Mouse (Mus musculus): ENCODE measurements around the gene Bend4. TPM values are rescaled to one million over a fixed set of nuclear protein-coding genes. Genes with fewer than 3 reads are reported as not detected.

Bend4 gene
- polyA plus RNA-seq, 1 experiment from 2014 or later: 0.68 TPM

DNA sequence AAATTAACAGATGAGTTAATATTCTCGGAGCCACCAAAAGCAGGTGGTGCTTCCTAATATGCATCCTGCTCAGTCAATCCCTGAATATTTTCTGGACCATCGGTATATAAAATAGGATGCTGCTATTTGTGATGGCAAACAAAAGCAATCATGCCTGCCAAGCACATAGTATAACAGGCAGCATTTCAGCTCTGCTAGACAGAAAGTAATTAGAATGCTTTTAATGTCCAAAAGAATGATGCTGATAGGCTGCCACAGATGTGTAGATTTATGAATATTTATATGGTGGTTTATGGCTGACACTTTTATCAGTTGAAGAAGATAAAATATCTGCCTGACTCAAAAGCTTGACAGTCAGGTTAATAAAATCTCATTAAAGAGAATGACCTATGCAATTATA lies 4.1 kb downstream of the Bend4 start:
- DNase-seq (ENCODE audit: low spot score) (no peak), ATAC-seq (ENCODE audit: low FRiP score, low TSS enrichment) (no peak)
- no peaks in the 10 kb centered on the region for H3K9me3 ChIP-seq (ENCODE audit: control insufficient read depth, low read length)
- no peak overlapping the region for H3K9ac ChIP-seq (ENCODE audit: low read length)
- H3K27me3 ChIP-seq (ENCODE audit: control insufficient read depth, insufficient read depth, low read length): no peaks in the 10 kb centered on the region
- TF ChIP-seq CTCF (IDR thresholded peaks at IDR 0.05; ENCODE audit: low read depth) (no peak), EP300 (optimal IDR thresholded peaks at IDR 0.05) (no peak)
- no peaks in the 10 kb centered on the region for H3K36me3 ChIP-seq (ENCODE audit: control insufficient read depth, insufficient read depth, low read length)
- H3K27ac ChIP-seq (replicated peaks): no peak overlapping the region
- H3K4me1 ChIP-seq (replicated peaks; ENCODE audit: control insufficient read depth, insufficient read depth): no peaks in the 10 kb centered on the region
- H3K4me3 ChIP-seq (ENCODE audit: low read depth, low read length): no peak overlapping the region
- H3K4me2 ChIP-seq (replicated peaks; ENCODE audit: low read depth): no peak overlapping the region
- WGBS: 85% methylated on average over 2 of the region's 2 CpGs

DNA sequence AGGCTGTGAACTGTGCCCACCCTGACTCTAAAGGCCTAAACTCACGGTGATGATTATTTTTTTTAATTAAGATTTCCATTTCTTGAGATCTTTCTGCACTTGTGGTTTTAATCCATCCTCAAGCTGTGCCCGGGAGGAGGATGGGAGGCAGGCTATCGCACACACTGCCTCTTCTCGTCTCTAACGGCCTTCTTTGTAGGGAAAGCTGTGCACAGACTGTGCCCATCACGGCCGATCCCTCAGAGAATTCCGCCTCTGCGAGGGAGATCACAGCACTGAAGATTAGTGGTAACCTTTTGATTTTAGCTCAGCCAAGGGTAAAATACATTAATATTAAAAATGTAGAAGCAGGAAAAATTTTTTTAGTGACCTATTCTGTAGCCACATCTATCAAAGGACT lies 4.8 kb downstream of the Bend4 start:
- no peak overlapping the region for H3K27ac ChIP-seq (replicated peaks)
- WGBS: 86% methylated on average over 9 of the region's 9 CpGs
- H3K27me3 ChIP-seq (ENCODE audit: control insufficient read depth, insufficient read depth, low read length): no peaks in the 10 kb centered on the region
- DNase-seq (ENCODE audit: low spot score): no peak
- no peak overlapping the region for H3K9ac ChIP-seq (ENCODE audit: low read length)
- H3K36me3 ChIP-seq (ENCODE audit: control insufficient read depth, insufficient read depth, low read length): no peaks in the 10 kb centered on the region
- no peaks in the 10 kb centered on the region for H3K9me3 ChIP-seq (ENCODE audit: control insufficient read depth, low read length)
- H3K4me1 ChIP-seq (replicated peaks; ENCODE audit: control insufficient read depth, insufficient read depth): no peaks in the 10 kb centered on the region
- H3K4me3 ChIP-seq (ENCODE audit: low read depth, low read length): no peak overlapping the region
- no peak for TF ChIP-seq EP300 (optimal IDR thresholded peaks at IDR 0.05)
- H3K4me2 ChIP-seq (replicated peaks; ENCODE audit: low read depth): no peak overlapping the region
- no peak for ATAC-seq (ENCODE audit: low FRiP score, low TSS enrichment)

DNA sequence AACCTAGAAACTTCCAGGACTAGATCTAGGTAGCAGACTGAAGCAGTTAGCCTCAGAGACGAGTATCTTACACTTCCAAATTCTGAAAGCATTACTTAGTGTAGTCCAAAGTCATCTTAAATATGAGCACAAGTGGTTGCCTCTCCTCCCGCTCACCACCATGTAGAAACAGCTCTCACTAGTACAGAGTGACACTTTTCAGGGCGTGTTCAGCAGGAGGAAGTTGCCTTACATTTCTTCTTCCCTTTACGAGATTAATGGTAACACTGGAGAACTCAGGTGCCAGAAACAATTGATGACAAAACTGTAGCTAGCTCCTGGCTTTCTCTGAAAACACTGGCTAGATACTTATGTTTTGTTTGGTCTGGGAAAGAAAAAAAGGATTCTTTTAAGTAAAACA lies 8.7 kb downstream of the Bend4 start:
- Histone ChIP-seq H3K27ac (replicated peaks) (no peak overlapping the region), H3K9me3 (ENCODE audit: control insufficient read depth, low read length) (no peaks in the 10 kb centered on the region), H3K36me3 (ENCODE audit: control insufficient read depth, insufficient read depth, low read length) (no peaks in the 10 kb centered on the region), H3K4me2 (replicated peaks; ENCODE audit: low read depth) (no peak overlapping the region), H3K4me1 (replicated peaks; ENCODE audit: control insufficient read depth, insufficient read depth) (no peaks in the 10 kb centered on the region), H3K4me3 (ENCODE audit: low read depth, low read length) (no peak overlapping the region), H3K9ac (ENCODE audit: low read length) (no peak overlapping the region), H3K27me3 (ENCODE audit: control insufficient read depth, insufficient read depth, low read length) (no peaks in the 10 kb centered on the region)
- 61% methylated on average over 4 of the region's 4 CpGs for WGBS
- ATAC-seq (ENCODE audit: low FRiP score, low TSS enrichment) (no peak), DNase-seq (ENCODE audit: low spot score) (no peak)
- no peak for TF ChIP-seq EP300 (optimal IDR thresholded peaks at IDR 0.05)
- TF ChIP-seq CTCF (IDR thresholded peaks at IDR 0.05; ENCODE audit: low read depth): no peak

DNA sequence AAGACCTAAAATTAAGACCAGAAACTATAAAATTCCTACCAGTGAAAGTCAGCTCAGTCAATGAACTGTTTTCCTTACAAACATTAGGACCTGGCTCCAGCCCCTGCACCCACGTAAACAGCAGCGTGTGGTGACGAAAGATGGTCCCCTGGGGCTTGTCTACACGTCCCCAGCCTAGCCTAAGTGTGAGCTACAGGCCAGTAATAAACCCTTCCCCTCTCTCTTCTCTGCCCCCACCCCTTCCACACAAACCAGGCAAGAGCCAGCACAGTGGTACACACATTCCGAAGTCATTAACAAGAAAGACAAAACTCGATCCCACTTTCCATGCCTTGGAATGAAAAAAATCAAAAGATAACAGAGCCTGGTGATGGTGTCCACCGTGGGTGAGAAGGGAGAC lies 16.6 kb downstream of the Bend4 start:
- H3K4me2 ChIP-seq (replicated peaks; ENCODE audit: low read depth): no peak overlapping the region
- H3K27me3 ChIP-seq (ENCODE audit: control insufficient read depth, insufficient read depth, low read length): no peaks in the 10 kb centered on the region
- H3K9ac ChIP-seq (ENCODE audit: low read length): no peak overlapping the region
- no peaks in the 10 kb centered on the region for H3K4me1 ChIP-seq (replicated peaks; ENCODE audit: control insufficient read depth, insufficient read depth)
- no peaks in the 10 kb centered on the region for H3K36me3 ChIP-seq (ENCODE audit: control insufficient read depth, insufficient read depth, low read length)
- 75% methylated on average over 7 of the region's 7 CpGs for WGBS
- TF ChIP-seq EP300 (optimal IDR thresholded peaks at IDR 0.05) (no peak), CTCF (IDR thresholded peaks at IDR 0.05; ENCODE audit: low read depth) (no peak)
- H3K9me3 ChIP-seq (ENCODE audit: control insufficient read depth, low read length): no peaks in the 10 kb centered on the region
- DNase-seq (ENCODE audit: low spot score) (no peak), ATAC-seq (ENCODE audit: low FRiP score, low TSS enrichment) (no peak)
- no peak overlapping the region for H3K27ac ChIP-seq (replicated peaks)
- no peak overlapping the region for H3K4me3 ChIP-seq (ENCODE audit: low read depth, low read length)

DNA sequence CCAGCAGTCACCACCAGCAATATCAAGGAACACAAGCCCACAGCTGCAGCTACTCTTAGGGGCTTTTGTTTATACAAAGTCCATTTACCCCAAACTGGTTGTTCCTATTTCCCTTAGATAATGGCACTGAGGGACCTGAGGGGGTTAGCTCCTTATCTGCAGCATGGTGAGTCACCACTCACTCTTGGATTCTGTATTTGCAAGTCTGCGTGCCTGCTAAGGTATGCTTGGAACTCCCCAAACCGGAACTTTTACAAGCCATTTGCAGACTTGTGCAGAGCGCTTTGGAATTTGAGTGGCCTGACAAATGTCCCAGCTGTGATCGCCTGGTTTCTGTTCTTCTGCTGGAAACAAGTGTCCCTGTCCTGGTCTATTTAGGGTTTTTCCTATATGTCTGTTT lies 17.7 kb downstream of the Bend4 start:
- 0 out of 2 replicates have a peak, but pooled peaks have one; percentile 64 for ATAC-seq (ENCODE audit: low FRiP score, low TSS enrichment)
- Histone ChIP-seq H3K4me1 (replicated peaks; ENCODE audit: control insufficient read depth, insufficient read depth) (no peaks in the 10 kb centered on the region), H3K27me3 (ENCODE audit: control insufficient read depth, insufficient read depth, low read length) (no peaks in the 10 kb centered on the region), H3K36me3 (ENCODE audit: control insufficient read depth, insufficient read depth, low read length) (no peaks in the 10 kb centered on the region), H3K4me3 (ENCODE audit: low read depth, low read length) (no peak overlapping the region), H3K27ac (replicated peaks) (no peak overlapping the region), H3K9ac (ENCODE audit: low read length) (no peak overlapping the region), H3K9me3 (ENCODE audit: control insufficient read depth, low read length) (no peaks in the 10 kb centered on the region), H3K4me2 (replicated peaks; ENCODE audit: low read depth) (no peak overlapping the region)
- TF ChIP-seq CTCF (IDR thresholded peaks at IDR 0.05; ENCODE audit: low read depth) (no peak), EP300 (optimal IDR thresholded peaks at IDR 0.05) (no peak)
- peak; percentile 26 for DNase-seq (ENCODE audit: low spot score)
- 12% methylated on average over 4 of the region's 4 CpGs for WGBS

DNA sequence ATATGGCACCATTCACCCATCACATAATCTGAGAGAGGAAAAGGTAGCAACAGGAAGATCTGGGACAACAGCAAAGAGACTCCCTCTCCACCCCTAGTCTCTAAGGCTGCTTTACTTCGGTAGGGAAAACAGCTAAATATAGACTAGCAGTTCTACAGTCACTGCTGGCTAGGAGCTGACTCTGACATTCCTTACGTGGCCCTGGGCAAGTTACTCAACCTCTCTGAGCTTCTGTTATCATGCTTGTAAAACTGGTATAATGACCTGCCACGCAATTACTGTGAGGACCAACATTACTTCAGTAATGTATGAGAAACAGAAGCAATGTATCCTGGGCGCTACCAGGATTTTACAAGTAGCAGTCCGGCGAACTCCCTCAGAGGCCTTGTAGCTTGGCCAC lies 19.7 kb downstream of the Bend4 start:
- TF ChIP-seq EP300 (optimal IDR thresholded peaks at IDR 0.05) (no peak), CTCF (IDR thresholded peaks at IDR 0.05; ENCODE audit: low read depth) (no peak)
- Histone ChIP-seq H3K4me3 (ENCODE audit: low read depth, low read length) (no peak overlapping the region), H3K9me3 (ENCODE audit: control insufficient read depth, low read length) (no peaks in the 10 kb centered on the region), H3K9ac (ENCODE audit: low read length) (no peak overlapping the region), H3K27ac (replicated peaks) (no peak overlapping the region), H3K4me1 (replicated peaks; ENCODE audit: control insufficient read depth, insufficient read depth) (no peaks in the 10 kb centered on the region), H3K36me3 (ENCODE audit: control insufficient read depth, insufficient read depth, low read length) (no peaks in the 10 kb centered on the region), H3K27me3 (ENCODE audit: control insufficient read depth, insufficient read depth, low read length) (no peaks in the 10 kb centered on the region), H3K4me2 (replicated peaks; ENCODE audit: low read depth) (no peak overlapping the region)
- 90% methylated on average over 6 of the region's 6 CpGs for WGBS
- ATAC-seq (ENCODE audit: low FRiP score, low TSS enrichment) (no peak), DNase-seq (ENCODE audit: low spot score) (no peak)

All from stomach, postnatal 0 days (tissue).